Mouse (Mus musculus): ENCODE measurements around the gene Usp34. TPM values are rescaled to one million over a fixed set of nuclear protein-coding genes. Genes with fewer than 3 reads are reported as not detected.
A peak's percentile ranks its signal among the peaks of the same experiment; 100 is the strongest.
"Not testable (repeated sequence)": the region's sequence is repeated elsewhere in the genome, so short reads cannot be mapped to it uniquely, and the experiment has no call there.

Usp34 gene
- polyA plus RNA-seq, 1 experiment, result 23.5 TPM

DNA sequence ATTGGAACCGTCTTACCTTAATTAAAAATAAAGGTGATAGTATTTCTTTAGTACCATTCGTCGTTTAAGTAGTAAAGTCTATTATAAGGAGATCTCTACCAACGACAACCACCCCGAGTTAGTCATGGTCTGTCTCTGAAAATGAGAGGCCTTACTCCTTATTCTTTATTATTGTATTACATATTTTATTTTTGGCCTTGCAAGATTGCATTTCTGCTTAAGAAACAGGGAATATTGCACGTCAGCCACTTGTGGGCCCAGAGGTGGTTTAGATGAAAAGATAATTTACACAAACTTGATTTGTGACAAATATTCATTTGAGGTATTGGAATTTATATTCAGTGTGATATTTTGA, 848 bp downstream of the Usp34 start:
- Histone ChIP-seq H3K27ac (ENCODE audit: control insufficient read depth, insufficient read depth, low read depth, low read length, poor library complexity) (no peak overlapping the region), H3K4me1 (ENCODE audit: control insufficient read depth, insufficient read depth, low read length) (no peaks in the 10 kb centered on the region), H3K4me3 (replicated peaks; ENCODE audit: control insufficient read depth, low read depth, low read length) (peak overlapping the region; percentile 77)
- TF ChIP-seq CTCF (IDR thresholded peaks at IDR 0.05; ENCODE audit: control insufficient read depth, insufficient read depth, low read length), result no peak
- no peak for TF ChIP-seq POLR2A (IDR thresholded peaks at IDR 0.05; ENCODE audit: borderline replicate concordance, control insufficient read depth, low read depth, low read length)
- WGBS, result 1% methylated on average over 6 of the region's 6 CpGs

DNA sequence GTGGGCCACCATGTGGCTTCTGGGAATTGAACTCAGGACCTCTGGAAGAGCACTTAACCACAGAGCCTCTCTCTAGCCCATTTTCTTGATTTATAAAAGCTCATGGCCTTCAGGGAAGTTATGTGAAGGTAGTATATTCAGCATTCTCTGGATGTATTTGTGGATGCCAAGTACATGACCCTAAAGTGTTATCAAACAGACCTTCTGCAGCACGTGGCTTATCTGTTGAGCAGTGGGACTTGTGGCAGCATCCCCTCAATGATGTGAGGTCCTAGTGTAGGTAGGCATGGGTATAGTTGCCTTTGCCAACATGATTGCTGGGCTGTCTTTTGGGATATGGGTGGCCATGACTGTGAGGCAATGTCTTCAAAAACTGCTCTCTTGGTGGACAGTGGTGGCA, 6.8 kb downstream of the Usp34 start:
- WGBS, result 52% methylated on average over 1 of the region's 1 CpGs
- peaks cover 1% of the 10 kb centered on the region; the same call in 1 of the 2 replicates for H3K4me1 ChIP-seq (ENCODE audit: control insufficient read depth, insufficient read depth, low read length)
- H3K4me3 ChIP-seq (replicated peaks; ENCODE audit: control insufficient read depth, low read depth, low read length), result no peak overlapping the region
- TF ChIP-seq POLR2A (IDR thresholded peaks at IDR 0.05; ENCODE audit: borderline replicate concordance, control insufficient read depth, low read depth, low read length) (no peak), CTCF (IDR thresholded peaks at IDR 0.05; ENCODE audit: control insufficient read depth, insufficient read depth, low read length) (no peak)
- no peak overlapping the region for H3K27ac ChIP-seq (ENCODE audit: control insufficient read depth, insufficient read depth, low read depth, low read length, poor library complexity)

DNA sequence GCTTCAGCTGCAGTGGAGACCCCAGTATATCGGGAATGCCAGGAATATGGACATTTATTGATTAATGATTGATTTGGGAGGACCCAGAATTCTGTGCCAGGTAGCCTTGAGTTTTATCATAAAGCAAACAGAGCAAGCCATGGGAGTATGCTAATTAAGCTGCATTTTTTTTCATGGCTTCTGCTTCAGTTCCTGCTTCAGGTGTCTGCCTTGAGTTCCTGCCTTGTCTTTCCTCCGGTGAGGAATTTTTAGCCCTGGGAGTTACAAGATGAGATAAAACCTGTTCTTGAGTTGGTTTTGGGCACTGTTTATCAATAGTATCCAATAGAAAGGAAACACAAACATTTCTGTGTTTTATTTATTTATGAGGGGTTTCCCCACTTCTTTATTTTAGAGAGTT, 22.7 kb downstream of the Usp34 start:
- WGBS, result 94% methylated on average over 2 of the region's 2 CpGs
- no peaks in the 10 kb centered on the region for H3K4me1 ChIP-seq (ENCODE audit: control insufficient read depth, insufficient read depth, low read length)
- H3K4me3 ChIP-seq (replicated peaks; ENCODE audit: control insufficient read depth, low read depth, low read length), result no peak overlapping the region
- no peak for TF ChIP-seq POLR2A (IDR thresholded peaks at IDR 0.05; ENCODE audit: borderline replicate concordance, control insufficient read depth, low read depth, low read length)
- H3K27ac ChIP-seq (ENCODE audit: control insufficient read depth, insufficient read depth, low read depth, low read length, poor library complexity), result no peak overlapping the region

DNA sequence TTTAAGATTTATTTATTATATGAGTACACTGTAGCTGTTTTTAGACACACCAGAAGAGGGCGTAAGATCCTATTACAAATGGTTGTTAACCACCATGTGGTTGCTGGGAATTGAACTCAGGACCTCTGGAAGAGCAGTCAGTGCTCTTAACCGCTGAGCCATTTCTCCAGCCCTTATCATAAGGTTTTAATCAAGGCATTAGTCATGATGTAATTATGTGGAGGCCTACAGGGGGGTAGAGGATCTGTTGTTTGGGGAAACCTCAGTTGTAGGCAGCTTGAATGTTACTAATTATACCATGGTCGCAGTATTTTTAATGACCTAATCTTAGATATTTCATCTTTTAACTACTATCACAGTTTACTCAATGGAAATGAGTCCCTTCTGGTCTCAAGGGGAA, 25.4 kb downstream of the Usp34 start:
- no peak for TF ChIP-seq POLR2A (IDR thresholded peaks at IDR 0.05; ENCODE audit: borderline replicate concordance, control insufficient read depth, low read depth, low read length)
- Histone ChIP-seq H3K4me3 (replicated peaks; ENCODE audit: control insufficient read depth, low read depth, low read length) (no peak overlapping the region), H3K27ac (ENCODE audit: control insufficient read depth, insufficient read depth, low read depth, low read length, poor library complexity) (no peak overlapping the region), H3K4me1 (ENCODE audit: control insufficient read depth, insufficient read depth, low read length) (no peaks in the 10 kb centered on the region; the same call in 1 of the 2 replicates)
- WGBS, result 75% methylated on average over 3 of the region's 3 CpGs

DNA sequence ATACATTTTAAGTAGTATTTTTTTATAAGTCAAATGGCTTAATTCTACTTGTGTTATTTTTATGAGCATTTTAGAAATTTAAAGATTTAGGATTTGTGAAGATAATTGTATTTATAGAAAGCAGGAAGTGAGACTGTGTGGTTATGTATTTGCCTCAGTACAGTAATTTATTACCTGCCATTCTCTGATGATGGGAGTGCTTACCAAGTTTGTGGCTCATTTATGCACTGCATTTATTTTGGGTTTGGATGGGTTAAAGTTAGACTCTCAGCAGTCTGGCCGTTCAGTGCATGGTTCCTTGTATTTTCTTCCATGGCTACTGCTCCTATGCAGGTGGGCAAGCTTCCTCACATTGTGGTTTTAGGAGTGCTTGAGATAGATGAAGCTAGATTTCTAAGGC, 28.5 kb downstream of the Usp34 start:
- H3K4me1 ChIP-seq (ENCODE audit: control insufficient read depth, insufficient read depth, low read length), result no peaks in the 10 kb centered on the region; the same call in 1 of the 2 replicates
- H3K27ac ChIP-seq (ENCODE audit: control insufficient read depth, insufficient read depth, low read depth, low read length, poor library complexity), result no peak overlapping the region
- WGBS, result 16% methylated on average over 1 of the region's 1 CpGs
- TF ChIP-seq CTCF (IDR thresholded peaks at IDR 0.05; ENCODE audit: control insufficient read depth, insufficient read depth, low read length) (no peak), POLR2A (IDR thresholded peaks at IDR 0.05; ENCODE audit: borderline replicate concordance, control insufficient read depth, low read depth, low read length) (no peak)
- no peak overlapping the region for H3K4me3 ChIP-seq (replicated peaks; ENCODE audit: control insufficient read depth, low read depth, low read length)

DNA sequence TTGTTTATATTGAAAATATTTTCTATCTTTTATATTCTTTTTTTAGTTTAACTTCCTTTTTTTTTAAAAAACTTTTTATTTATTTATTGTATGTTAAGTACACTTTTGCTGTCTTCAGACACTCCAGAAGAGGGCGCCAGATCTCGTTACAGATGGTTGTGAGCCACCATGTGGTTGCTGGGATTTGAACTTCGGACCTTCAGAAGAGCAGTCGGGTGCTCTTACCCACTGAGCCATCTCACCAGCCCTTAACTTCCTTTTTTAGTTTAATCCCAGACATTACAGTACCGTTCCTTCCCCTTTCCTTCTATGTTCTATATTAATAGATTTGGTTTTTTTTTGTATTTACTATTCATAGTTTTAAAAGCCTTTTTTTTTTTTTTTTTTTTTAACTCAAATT, 50.5 kb downstream of the Usp34 start:
- not testable (repeated sequence) for H3K4me3 ChIP-seq (replicated peaks; ENCODE audit: control insufficient read depth, low read depth, low read length); H3K4me1 ChIP-seq (ENCODE audit: control insufficient read depth, insufficient read depth, low read length); H3K27ac ChIP-seq (ENCODE audit: control insufficient read depth, insufficient read depth, low read depth, low read length, poor library complexity)
- 26% methylated on average over 5 of the region's 5 CpGs for WGBS

DNA sequence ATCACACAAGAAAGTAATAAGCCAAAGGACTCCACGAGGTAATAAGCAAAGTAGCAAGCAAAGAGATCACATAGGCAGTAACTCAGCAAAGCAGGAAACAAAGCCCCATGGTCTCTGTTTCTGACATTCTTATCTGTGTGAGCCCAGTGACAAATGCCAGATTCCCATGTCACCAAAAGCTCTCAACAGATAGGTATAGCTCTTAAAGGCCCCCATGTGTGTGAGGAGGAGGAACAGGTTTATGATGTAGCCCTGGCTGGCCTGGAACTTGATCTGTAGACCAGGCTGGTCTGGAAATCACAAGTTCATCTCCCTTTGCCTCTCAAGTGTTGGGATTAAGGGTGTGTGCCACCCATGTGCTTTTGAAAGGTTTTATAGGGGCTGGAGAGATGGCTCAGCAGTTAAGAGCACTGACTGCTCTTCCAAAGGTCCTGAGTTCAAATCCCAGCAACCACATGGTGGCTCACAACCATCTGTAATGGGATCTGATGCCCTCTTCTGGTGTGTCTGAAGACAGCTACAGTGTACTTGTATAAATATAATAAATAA, 53.1 kb downstream of the Usp34 start:
- H3K4me1 ChIP-seq (ENCODE audit: control insufficient read depth, insufficient read depth, low read length); H3K4me3 ChIP-seq (replicated peaks; ENCODE audit: control insufficient read depth, low read depth, low read length); H3K27ac ChIP-seq (ENCODE audit: control insufficient read depth, insufficient read depth, low read depth, low read length, poor library complexity): not testable (repeated sequence)
- 64% methylated on average over 1 of the region's 1 CpGs for WGBS

DNA sequence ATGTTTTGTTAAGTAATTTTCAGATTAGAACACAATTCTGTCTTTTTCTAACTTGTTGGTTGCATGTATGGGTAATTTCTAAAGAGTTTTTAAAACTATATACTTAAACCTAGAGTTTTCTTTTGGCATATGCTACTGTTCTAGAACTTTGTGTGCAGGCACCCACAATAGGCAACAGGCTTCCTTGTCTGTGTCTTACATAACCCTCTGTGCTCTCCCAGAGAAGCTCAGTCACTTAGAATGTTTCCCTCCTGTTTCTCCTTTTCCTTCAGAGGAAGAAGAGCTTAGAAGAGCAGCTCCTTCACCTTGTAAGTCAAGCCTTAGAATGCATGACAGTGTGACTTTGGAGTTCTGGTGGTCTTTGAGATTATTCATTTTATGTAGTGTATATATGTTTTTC, 55.6 kb downstream of the Usp34 start:
- Histone ChIP-seq H3K4me1 (ENCODE audit: control insufficient read depth, insufficient read depth, low read length) (no peaks in the 10 kb centered on the region), H3K4me3 (replicated peaks; ENCODE audit: control insufficient read depth, low read depth, low read length) (no peak overlapping the region), H3K27ac (ENCODE audit: control insufficient read depth, insufficient read depth, low read depth, low read length, poor library complexity) (no peak overlapping the region)
- no peak for TF ChIP-seq CTCF (IDR thresholded peaks at IDR 0.05; ENCODE audit: control insufficient read depth, insufficient read depth, low read length)
- TF ChIP-seq POLR2A (IDR thresholded peaks at IDR 0.05; ENCODE audit: borderline replicate concordance, control insufficient read depth, low read depth, low read length), result no peak

DNA sequence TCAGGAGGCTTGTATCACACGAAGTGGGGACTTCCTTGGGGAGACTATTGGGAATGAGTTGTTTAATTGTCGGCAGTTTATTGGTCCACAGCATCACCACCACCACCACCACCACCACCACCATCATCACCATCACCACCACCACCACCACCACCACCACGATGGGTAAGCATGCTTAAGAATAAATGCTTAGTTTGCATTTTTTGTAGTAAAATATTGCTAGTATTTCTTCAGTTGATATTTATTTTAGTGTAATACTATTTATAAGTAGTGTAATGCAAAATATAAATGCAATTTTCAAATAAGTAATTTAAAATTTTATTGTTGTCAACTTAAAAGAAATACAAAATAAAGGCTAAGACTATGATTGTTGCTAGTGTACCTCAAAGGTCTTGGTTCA, 57.7 kb downstream of the Usp34 start:
- H3K27ac ChIP-seq (ENCODE audit: control insufficient read depth, insufficient read depth, low read depth, low read length, poor library complexity), result no peak overlapping the region
- TF ChIP-seq POLR2A (IDR thresholded peaks at IDR 0.05; ENCODE audit: borderline replicate concordance, control insufficient read depth, low read depth, low read length), result no peak
- H3K4me1 ChIP-seq (ENCODE audit: control insufficient read depth, insufficient read depth, low read length), result no peaks in the 10 kb centered on the region
- no peak overlapping the region for H3K4me3 ChIP-seq (replicated peaks; ENCODE audit: control insufficient read depth, low read depth, low read length)
- WGBS, result 76% methylated on average over 3 of the region's 3 CpGs
